Mouse (Mus musculus) embryonic facial prominence, embryonic 10.5 days (tissue): ENCODE data around the gene Shc3. TPM values are rescaled to one million over a fixed set of nuclear protein-coding genes. Genes with fewer than 3 reads are reported as not detected.

Experiments used
- DNase-seq: peaks from one replicate; pipeline ENCODE4 v3.0.0-alpha.2; 2017; ENCODE audit warnings: low spot score
- H3K27ac ChIP-seq: fragments of 300-500 bp; sonication (generic); replicated peaks from 2 replicates; pipeline ENCODE4 v1.5.1; 2016; ENCODE audit warnings: mild to moderate bottlenecking
- H3K27me3 ChIP-seq: fragments of 300-500 bp; sonication (generic); replicated peaks from 2 replicates; pipeline ENCODE4 v1.6.1; 2016; ENCODE audit warnings: low read depth, mild to moderate bottlenecking; ENCODE audit not compliant: poor library complexity, severe bottlenecking
- H3K36me3 ChIP-seq: fragments of 300-500 bp; sonication (generic); replicated peaks from 2 replicates; pipeline ENCODE4 v1.6.1; 2016; ENCODE audit warnings: mild to moderate bottlenecking, moderate library complexity
- H3K4me1 ChIP-seq: fragments of 300-500 bp; sonication (generic); 2 replicates; pipeline ENCODE4 v1.6.1; 2016
- H3K4me3 ChIP-seq: fragments of 300-500 bp; sonication (generic); 2 replicates; pipeline ENCODE4 v1.5.1; 2016; ENCODE audit warnings: mild to moderate bottlenecking, moderate library complexity
- H3K9me3 ChIP-seq: fragments of 300-500 bp; sonication (generic); 2 replicates; pipeline ENCODE4 v1.6.1; 2016; ENCODE audit warnings: mild to moderate bottlenecking
- WGBS: fragments of 180-500 bp; shearing (Covaris S2); methylation state at CpG from one replicate; pipeline ENCODE4 v1.1.7; 2016; 5-methylcytosine and 5-hydroxymethylcytosine counted together
- polyA plus RNA-seq: library from polyadenylated mRNA; unstranded; fragments of >200 nt; fragmentation: Nextera tagmentation; extraction: Ambion mirVana; gene quantifications from 2 replicates; pipeline ENCODE4 v1.2.1, GENCODE M21; 2016

Shc3 gene
- polyA plus RNA-seq, 1 experiment from 2014 or later, result 0.92 TPM

GRCm38 (mm10) chr13:51566371-51567077 is 2.7 kb downstream of the Shc3 start:
- peak overlapping the region; percentile 72 for H3K27ac ChIP-seq
- H3K27me3 ChIP-seq, result peaks cover 84% of the 10 kb centered on the region
- peak; percentile 27 for DNase-seq
- H3K36me3 ChIP-seq, result no peaks in the 10 kb centered on the region
- H3K9me3 ChIP-seq, result no peaks in the 10 kb centered on the region
- peak overlapping the region; percentile 65 for H3K4me3 ChIP-seq
- H3K4me1 ChIP-seq, result peaks cover 48% of the 10 kb centered on the region
- 7% methylated on average over 22 of the region's 22 CpGs for WGBS

GRCm38 (mm10) chr13:51564741-51565140 is 4.5 kb downstream of the Shc3 start:
- H3K4me3 ChIP-seq, result no peak overlapping the region
- no peaks in the 10 kb centered on the region for H3K9me3 ChIP-seq
- H3K36me3 ChIP-seq, result no peaks in the 10 kb centered on the region
- peaks cover 39% of the 10 kb centered on the region for H3K4me1 ChIP-seq
- DNase-seq, result no peak
- WGBS, result 80% methylated on average over 6 of the region's 6 CpGs
- peaks cover 66% of the 10 kb centered on the region for H3K27me3 ChIP-seq
- no peak overlapping the region for H3K27ac ChIP-seq

GRCm38 (mm10) chr13:51553343-51553742 is 15.9 kb downstream of the Shc3 start:
- Histone ChIP-seq H3K9me3 (no peaks in the 10 kb centered on the region), H3K4me1 (no peaks in the 10 kb centered on the region), H3K36me3 (no peaks in the 10 kb centered on the region), H3K27me3 (no peaks in the 10 kb centered on the region), H3K4me3 (no peak overlapping the region), H3K27ac (no peak overlapping the region)
- no peak for DNase-seq
- WGBS, result 91% methylated on average over 11 of the region's 11 CpGs

- no peak for DNase-seq
- Histone ChIP-seq H3K9me3 (no peaks in the 10 kb centered on the region), H3K27ac (no peak overlapping the region), H3K27me3 (no peaks in the 10 kb centered on the region), H3K4me3 (no peak overlapping the region), H3K4me1 (no peaks in the 10 kb centered on the region), H3K36me3 (no peaks in the 10 kb centered on the region)
- WGBS, result 70% methylated on average over 3 of the region's 3 CpGs
Measured at GRCm38 (mm10) chr13:51552233-51552632, 17.0 kb downstream of the Shc3 start.

GRCm38 (mm10) chr13:51551824-51552223 is 17.4 kb downstream of the Shc3 start:
- 76% methylated on average over 3 of the region's 3 CpGs for WGBS

GRCm38 (mm10) chr13:51539816-51540215 is 29.4 kb downstream of the Shc3 start:
- no peak for DNase-seq
- H3K27ac ChIP-seq, result no peak overlapping the region
- H3K9me3 ChIP-seq, result 0 out of 2 replicates have a peak, but pooled peaks cover 3% of the 10 kb centered on the region
- H3K27me3 ChIP-seq, result no peaks in the 10 kb centered on the region
- no peak overlapping the region for H3K4me3 ChIP-seq
- 87% methylated on average over 8 of the region's 8 CpGs for WGBS
- H3K4me1 ChIP-seq, result no peaks in the 10 kb centered on the region
- no peaks in the 10 kb centered on the region for H3K36me3 ChIP-seq

More at GRCm38 (mm10) chr13:51551824-51552223, 17.4 kb downstream of the Shc3 start:
- H3K36me3 ChIP-seq, result no peaks in the 10 kb centered on the region
- no peaks in the 10 kb centered on the region for H3K27me3 ChIP-seq
- H3K27ac ChIP-seq, result no peak overlapping the region
- H3K4me1 ChIP-seq, result no peaks in the 10 kb centered on the region
- no peak overlapping the region for H3K4me3 ChIP-seq
- no peaks in the 10 kb centered on the region for H3K9me3 ChIP-seq
- DNase-seq, result no peak

- Histone ChIP-seq H3K4me1 (no peaks in the 10 kb centered on the region), H3K27ac (no peak overlapping the region), H3K27me3 (no peaks in the 10 kb centered on the region), H3K9me3 (no peaks in the 10 kb centered on the region), H3K4me3 (no peak overlapping the region), H3K36me3 (no peaks in the 10 kb centered on the region)
- no peak for DNase-seq
- WGBS, result 86% methylated on average over 7 of the region's 7 CpGs
Measured at GRCm38 (mm10) chr13:51535326-51535725, 33.9 kb downstream of the Shc3 start.

- Histone ChIP-seq H3K36me3 (no peaks in the 10 kb centered on the region), H3K27ac (no peak overlapping the region), H3K27me3 (no peaks in the 10 kb centered on the region), H3K4me3 (no peak overlapping the region), H3K4me1 (no peaks in the 10 kb centered on the region), H3K9me3 (no peaks in the 10 kb centered on the region)
- no peak for DNase-seq
- 55% methylated on average over 7 of the region's 7 CpGs for WGBS
Measured at GRCm38 (mm10) chr13:51526480-51526879, 42.7 kb downstream of the Shc3 start.

- 88% methylated on average over 4 of the region's 4 CpGs for WGBS
- Histone ChIP-seq H3K4me3 (no peak overlapping the region), H3K4me1 (no peaks in the 10 kb centered on the region), H3K27me3 (no peaks in the 10 kb centered on the region), H3K27ac (no peak overlapping the region), H3K9me3 (no peaks in the 10 kb centered on the region), H3K36me3 (no peaks in the 10 kb centered on the region)
- no peak for DNase-seq
Measured at GRCm38 (mm10) chr13:51524316-51524715, 44.9 kb downstream of the Shc3 start.

- H3K36me3 ChIP-seq, result no peaks in the 10 kb centered on the region
- DNase-seq, result no peak
- no peaks in the 10 kb centered on the region for H3K27me3 ChIP-seq
- H3K9me3 ChIP-seq, result no peaks in the 10 kb centered on the region
- H3K27ac ChIP-seq, result no peak overlapping the region
- H3K4me1 ChIP-seq, result no peaks in the 10 kb centered on the region
- WGBS, result 95% methylated on average over 10 of the region's 10 CpGs
- no peak overlapping the region for H3K4me3 ChIP-seq
Measured at GRCm38 (mm10) chr13:51523311-51523710, 45.9 kb downstream of the Shc3 start.

- WGBS, result 94% methylated on average over 6 of the region's 6 CpGs
- Histone ChIP-seq H3K27me3 (no peaks in the 10 kb centered on the region), H3K9me3 (no peaks in the 10 kb centered on the region), H3K4me1 (no peaks in the 10 kb centered on the region), H3K36me3 (no peaks in the 10 kb centered on the region), H3K27ac (no peak overlapping the region), H3K4me3 (no peak overlapping the region)
- peak; percentile 3 for DNase-seq
Measured at GRCm38 (mm10) chr13:51518880-51519279, 50.3 kb downstream of the Shc3 start.

- H3K27ac ChIP-seq, result no peak overlapping the region
- H3K36me3 ChIP-seq, result no peaks in the 10 kb centered on the region
- no peaks in the 10 kb centered on the region for H3K9me3 ChIP-seq
- DNase-seq, result peak; percentile 5
- no peaks in the 10 kb centered on the region for H3K27me3 ChIP-seq
- H3K4me1 ChIP-seq, result no peaks in the 10 kb centered on the region
- 83% methylated on average over 4 of the region's 4 CpGs for WGBS
- no peak overlapping the region for H3K4me3 ChIP-seq
Measured at GRCm38 (mm10) chr13:51517943-51518342, 51.3 kb downstream of the Shc3 start.

- Histone ChIP-seq H3K4me1 (no peaks in the 10 kb centered on the region), H3K4me3 (no peak overlapping the region), H3K9me3 (no peaks in the 10 kb centered on the region), H3K36me3 (no peaks in the 10 kb centered on the region), H3K27ac (no peak overlapping the region), H3K27me3 (no peaks in the 10 kb centered on the region)
- DNase-seq, result no peak
- 90% methylated on average over 9 of the region's 9 CpGs for WGBS
Measured at GRCm38 (mm10) chr13:51508836-51509235, 60.4 kb downstream of the Shc3 start.
